Mouse (Mus musculus): ENCODE data around the gene Txndc17. TPM values are rescaled to one million over a fixed set of nuclear protein-coding genes. Genes with fewer than 3 reads are reported as not detected.

Gene Txndc17
- polyA plus RNA-seq, 1 experiment from 2014 or later, result 175 TPM

DNA sequence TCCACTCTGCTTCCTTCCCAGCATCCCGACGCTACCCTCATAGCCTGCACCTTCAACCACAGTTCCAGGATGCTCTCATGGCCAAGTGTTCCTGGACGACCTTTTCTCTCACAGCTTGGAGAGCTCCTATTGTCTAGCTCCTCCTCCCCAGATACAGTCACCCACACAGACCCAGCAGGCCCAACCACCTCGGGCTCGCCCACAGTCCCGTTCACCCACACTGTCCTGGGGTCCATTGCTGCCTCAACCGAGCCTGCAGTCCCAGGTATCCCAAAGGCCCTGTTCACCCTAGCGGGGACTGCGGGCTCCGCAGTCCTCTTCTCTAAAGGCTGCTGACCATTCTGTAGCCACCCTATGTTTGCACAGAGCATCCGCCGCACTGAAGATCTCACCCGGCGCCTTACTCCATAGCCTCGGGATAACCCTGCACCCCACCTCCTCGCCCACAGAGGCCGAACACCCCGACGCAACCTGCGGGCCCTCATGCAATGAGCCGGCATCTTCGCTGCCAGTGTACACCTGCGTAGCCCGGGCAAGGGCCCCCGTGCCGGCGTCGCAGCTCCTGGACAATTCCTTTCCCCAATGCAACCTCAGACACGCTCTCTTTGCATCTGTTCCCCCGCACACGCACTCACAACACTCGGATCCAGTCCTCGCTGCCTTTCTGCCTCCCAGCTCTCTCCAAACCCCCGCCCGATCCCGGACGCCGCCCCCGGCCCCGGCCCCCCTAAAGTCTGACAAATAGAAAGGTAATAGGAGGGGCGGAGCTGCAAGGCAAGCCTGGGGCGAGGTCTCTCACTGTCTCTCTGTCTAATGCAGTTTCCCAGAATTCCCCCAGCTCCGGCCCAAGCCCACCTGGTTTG lies 775 bp upstream of the Txndc17 start, which contains the start of gene Gm43951:
Gene Gm43951, minus strand, starts transcription at position 500 of the 863 bp plus-strand sequence.
- no peaks in the 10 kb centered on the region for H3K4me1 ChIP-seq (ENCODE audit: control insufficient read depth, insufficient read depth, low read length)
- H3K4me2 ChIP-seq (ENCODE audit: low read depth, low read length), result peak within 1 kb of the TSS; percentile 78
- H3K9me3 ChIP-seq (replicated peaks; ENCODE audit: control insufficient read depth, low read length), result no peaks in the 10 kb centered on the region
- peak within 1 kb of the TSS; percentile 81 for H3K4me3 ChIP-seq (ENCODE audit: low read depth, low read length)
- H3K36me3 ChIP-seq (replicated peaks; ENCODE audit: control insufficient read depth, insufficient read depth, low read depth, low read length), result peaks cover 3% of the 10 kb centered on the region
- H3K27me3 ChIP-seq (ENCODE audit: control insufficient read depth, insufficient read depth, low read length), result no peaks in the 10 kb centered on the region
- ATAC-seq (replicated peaks; ENCODE audit: insufficient number of reproducible peaks, low FRiP score, low TSS enrichment, low read depth) (peak; percentile 39; the same call in 1 of the 2 replicates), DNase-seq (ENCODE audit: low spot score) (peak; percentile 51)
- H3K9ac ChIP-seq (replicated peaks; ENCODE audit: low read length), result peak within 1 kb of the TSS; percentile 83
- WGBS, result under 1% methylated on average over 42 of the region's 43 CpGs
- H3K27ac ChIP-seq (replicated peaks; ENCODE audit: low read depth, low read length), result no peak within 1 kb of the TSS

DNA sequence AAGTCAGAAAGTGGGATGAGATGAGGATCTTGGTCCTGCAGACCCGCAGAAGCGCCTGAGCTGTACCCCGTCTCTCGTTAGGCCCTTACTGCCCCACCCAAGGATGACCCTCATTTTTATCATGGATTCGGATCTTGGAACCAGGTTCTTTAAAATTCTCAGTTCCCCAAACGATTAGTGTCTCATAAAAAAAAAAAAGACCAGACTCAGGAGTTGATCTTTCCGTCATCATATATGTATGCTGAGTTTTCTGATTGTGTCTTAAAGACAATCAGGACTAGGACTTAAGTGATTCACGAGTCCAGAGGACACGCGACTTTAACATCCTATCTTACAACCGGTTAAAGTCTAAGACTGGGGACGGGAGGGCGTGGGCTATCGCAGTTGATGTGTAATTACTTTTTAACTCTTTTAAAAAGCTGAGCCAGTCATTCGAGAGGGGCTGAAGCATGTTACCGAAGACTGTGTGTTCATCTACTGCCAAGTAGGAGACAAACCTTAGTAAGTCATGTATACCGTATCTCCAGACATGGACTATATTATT lies 559 bp downstream of the Txndc17 start:
- no peak for ATAC-seq (replicated peaks; ENCODE audit: insufficient number of reproducible peaks, low FRiP score, low TSS enrichment, low read depth)

GRCm38 (mm10) chr11:72214591-72215409 lies 7.5 kb downstream of the Txndc17 start:
- Histone ChIP-seq H3K27me3 (ENCODE audit: control insufficient read depth, insufficient read depth, low read length) (no peaks in the 10 kb centered on the region), H3K27ac (replicated peaks; ENCODE audit: low read depth, low read length) (no peak overlapping the region; the same call in 1 of the 2 replicates), H3K9me3 (replicated peaks; ENCODE audit: control insufficient read depth, low read length) (no peaks in the 10 kb centered on the region), H3K9ac (replicated peaks; ENCODE audit: low read length) (peak overlapping the region; percentile 80), H3K4me1 (ENCODE audit: control insufficient read depth, insufficient read depth, low read length) (no peaks in the 10 kb centered on the region), H3K4me2 (ENCODE audit: low read depth, low read length) (peak overlapping the region; percentile 92), H3K36me3 (replicated peaks; ENCODE audit: control insufficient read depth, insufficient read depth, low read depth, low read length) (peaks cover 3% of the 10 kb centered on the region), H3K4me3 (ENCODE audit: low read depth, low read length) (peak overlapping the region; percentile 84)
- ATAC-seq (replicated peaks; ENCODE audit: insufficient number of reproducible peaks, low FRiP score, low TSS enrichment, low read depth) (peak; percentile 95), DNase-seq (ENCODE audit: low spot score) (peak; percentile 98)
- WGBS, result under 1% methylated on average over 51 of the region's 51 CpGs

More for the DNA sequence above, 559 bp downstream of the Txndc17 start:
- H3K9me3 ChIP-seq (replicated peaks; ENCODE audit: control insufficient read depth, low read length), result no peaks in the 10 kb centered on the region
- peak overlapping the region; percentile 78 for H3K4me2 ChIP-seq (ENCODE audit: low read depth, low read length)
- no peak for DNase-seq (ENCODE audit: low spot score)
- no peaks in the 10 kb centered on the region for H3K27me3 ChIP-seq (ENCODE audit: control insufficient read depth, insufficient read depth, low read length)
- peak overlapping the region; percentile 83 for H3K9ac ChIP-seq (replicated peaks; ENCODE audit: low read length)
- no peaks in the 10 kb centered on the region for H3K4me1 ChIP-seq (ENCODE audit: control insufficient read depth, insufficient read depth, low read length)
- H3K27ac ChIP-seq (replicated peaks; ENCODE audit: low read depth, low read length), result no peak overlapping the region
- peak overlapping the region; percentile 81 for H3K4me3 ChIP-seq (ENCODE audit: low read depth, low read length)
- 18% methylated on average over 17 of the region's 17 CpGs for WGBS
- H3K36me3 ChIP-seq (replicated peaks; ENCODE audit: control insufficient read depth, insufficient read depth, low read depth, low read length), result peaks cover 3% of the 10 kb centered on the region

DNA sequence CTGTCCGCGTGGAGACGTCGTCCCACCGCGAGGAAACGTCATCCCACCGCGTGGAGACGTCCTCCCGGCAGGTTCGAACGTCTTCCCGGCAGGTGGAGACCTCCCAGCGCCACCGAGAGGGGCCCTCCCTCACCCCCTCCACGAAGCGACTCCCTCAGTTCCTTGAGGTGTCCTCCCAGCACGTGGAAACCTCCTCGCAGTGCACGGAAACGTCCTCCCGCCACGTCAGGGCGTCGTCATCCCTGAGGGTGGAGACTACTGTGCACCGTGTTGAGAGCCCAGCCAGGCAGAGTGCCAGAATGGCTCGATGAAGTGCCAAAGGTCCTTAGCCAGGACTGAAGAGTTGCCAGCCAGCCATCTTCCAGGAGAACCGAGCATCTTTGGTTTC lies 8.1 kb downstream of the Txndc17 start, which contains the start of gene Med31:
Gene Med31, minus strand, starts transcription at position 183 of the 388 bp plus-strand sequence.
- Histone ChIP-seq H3K4me3 (ENCODE audit: low read depth, low read length) (peak within 1 kb of the TSS; percentile 84), H3K4me1 (ENCODE audit: control insufficient read depth, insufficient read depth, low read length) (no peaks in the 10 kb centered on the region), H3K4me2 (ENCODE audit: low read depth, low read length) (peak within 1 kb of the TSS; percentile 92), H3K36me3 (replicated peaks; ENCODE audit: control insufficient read depth, insufficient read depth, low read depth, low read length) (peaks cover 1% of the 10 kb centered on the region), H3K9ac (replicated peaks; ENCODE audit: low read length) (peak within 1 kb of the TSS; percentile 80), H3K27me3 (ENCODE audit: control insufficient read depth, insufficient read depth, low read length) (no peaks in the 10 kb centered on the region), H3K27ac (replicated peaks; ENCODE audit: low read depth, low read length) (no peak within 1 kb of the TSS; the same call in 1 of the 2 replicates), H3K9me3 (replicated peaks; ENCODE audit: control insufficient read depth, low read length) (no peaks in the 10 kb centered on the region)
- ATAC-seq (replicated peaks; ENCODE audit: insufficient number of reproducible peaks, low FRiP score, low TSS enrichment, low read depth) (peak; percentile 64), DNase-seq (ENCODE audit: low spot score) (peak; percentile 49)
- WGBS, result 4% methylated on average over 29 of the region's 29 CpGs

GRCm38 (mm10) chr11:72217116-72217515 lies 9.8 kb downstream of the Txndc17 start:
- no peaks in the 10 kb centered on the region for H3K27me3 ChIP-seq (ENCODE audit: control insufficient read depth, insufficient read depth, low read length)
- H3K4me2 ChIP-seq (ENCODE audit: low read depth, low read length), result no peak overlapping the region
- WGBS, result 74% methylated on average over 5 of the region's 5 CpGs
- no peak for DNase-seq (ENCODE audit: low spot score)
- H3K9me3 ChIP-seq (replicated peaks; ENCODE audit: control insufficient read depth, low read length), result no peaks in the 10 kb centered on the region
- ATAC-seq (replicated peaks; ENCODE audit: insufficient number of reproducible peaks, low FRiP score, low TSS enrichment, low read depth), result no peak
- no peak overlapping the region for H3K4me3 ChIP-seq (ENCODE audit: low read depth, low read length)
- no peak overlapping the region for H3K9ac ChIP-seq (replicated peaks; ENCODE audit: low read length)
- no peaks in the 10 kb centered on the region for H3K36me3 ChIP-seq (replicated peaks; ENCODE audit: control insufficient read depth, insufficient read depth, low read depth, low read length)
- H3K27ac ChIP-seq (replicated peaks; ENCODE audit: low read depth, low read length), result no peak overlapping the region
- H3K4me1 ChIP-seq (ENCODE audit: control insufficient read depth, insufficient read depth, low read length), result no peaks in the 10 kb centered on the region

DNA sequence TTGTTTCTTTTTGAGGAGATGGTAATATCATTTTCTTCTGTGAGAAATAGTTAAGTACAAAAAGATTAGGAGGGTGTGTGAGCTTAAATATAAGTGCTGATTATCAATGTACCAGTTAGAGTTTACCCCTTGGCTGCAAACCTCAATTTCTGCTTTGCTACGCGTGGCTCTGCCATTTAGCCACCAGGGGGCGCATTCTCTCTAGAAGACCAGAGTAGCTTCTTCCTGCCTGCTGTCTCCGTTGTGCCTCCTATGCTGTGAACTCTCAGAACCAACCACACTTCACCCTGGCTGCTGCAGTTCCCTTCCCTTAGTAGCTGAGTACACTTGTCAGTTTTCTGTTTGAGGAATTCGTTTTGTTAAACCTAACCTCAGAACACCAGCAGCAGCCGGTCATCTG lies 13.9 kb downstream of the Txndc17 start:
- no peaks in the 10 kb centered on the region for H3K4me1 ChIP-seq (ENCODE audit: control insufficient read depth, insufficient read depth, low read length)
- no peak overlapping the region for H3K4me2 ChIP-seq (ENCODE audit: low read depth, low read length)
- H3K9me3 ChIP-seq (replicated peaks; ENCODE audit: control insufficient read depth, low read length), result no peaks in the 10 kb centered on the region
- H3K27ac ChIP-seq (replicated peaks; ENCODE audit: low read depth, low read length), result no peak overlapping the region
- no peak overlapping the region for H3K4me3 ChIP-seq (ENCODE audit: low read depth, low read length)
- DNase-seq (ENCODE audit: low spot score), result peak; percentile 86
- no peaks in the 10 kb centered on the region for H3K36me3 ChIP-seq (replicated peaks; ENCODE audit: control insufficient read depth, insufficient read depth, low read depth, low read length)
- H3K27me3 ChIP-seq (ENCODE audit: control insufficient read depth, insufficient read depth, low read length), result no peaks in the 10 kb centered on the region
- H3K9ac ChIP-seq (replicated peaks; ENCODE audit: low read length), result no peak overlapping the region
- 17% methylated on average over 6 of the region's 6 CpGs for WGBS
- no peak for ATAC-seq (replicated peaks; ENCODE audit: insufficient number of reproducible peaks, low FRiP score, low TSS enrichment, low read depth)

- Histone ChIP-seq H3K9ac (replicated peaks; ENCODE audit: low read length) (no peak overlapping the region), H3K9me3 (replicated peaks; ENCODE audit: control insufficient read depth, low read length) (no peaks in the 10 kb centered on the region), H3K27ac (replicated peaks; ENCODE audit: low read depth, low read length) (no peak overlapping the region), H3K4me3 (ENCODE audit: low read depth, low read length) (no peak overlapping the region), H3K4me2 (ENCODE audit: low read depth, low read length) (no peak overlapping the region), H3K36me3 (replicated peaks; ENCODE audit: control insufficient read depth, insufficient read depth, low read depth, low read length) (no peaks in the 10 kb centered on the region), H3K4me1 (ENCODE audit: control insufficient read depth, insufficient read depth, low read length) (no peaks in the 10 kb centered on the region), H3K27me3 (ENCODE audit: control insufficient read depth, insufficient read depth, low read length) (no peaks in the 10 kb centered on the region)
- no peak for ATAC-seq (replicated peaks; ENCODE audit: insufficient number of reproducible peaks, low FRiP score, low TSS enrichment, low read depth)
- 86% methylated on average over 4 of the region's 4 CpGs for WGBS
- no peak for DNase-seq (ENCODE audit: low spot score)
These were observed 16.1 kb downstream of the Txndc17 start for GRCm38 (mm10) chr11:72223414-72223813.

All from embryonic facial prominence, embryonic 11.5 days (tissue).